Mouse (Mus musculus) kidney, embryonic 15.5 days (tissue): Measurements from ENCODE around the gene Mfap3. TPM values are rescaled to one million over a fixed set of nuclear protein-coding genes. Genes with fewer than 3 reads are reported as not detected.

ENCODE experiments used
- ATAC-seq: fragments of 200-750 bp; cut with Nextera tagmentation; replicated peaks from 2 replicates; pipeline ENCODE4 v1.8.0; 2017; ENCODE audit warnings: moderate TSS enrichment; ENCODE audit not compliant: low FRiP score
- H3K27ac ChIP-seq: fragments of 300-500 bp; sonication (generic); 2 replicates; pipeline ENCODE4 v1.5.1; 2015; ENCODE audit warnings: mild to moderate bottlenecking, inconsistent platforms
- H3K27me3 ChIP-seq: fragments of 300-500 bp; sonication (generic); 2 replicates; pipeline ENCODE4 v1.6.1; 2015; ENCODE audit warnings: inconsistent platforms
- H3K36me3 ChIP-seq: fragments of 300-500 bp; sonication (generic); 2 replicates; pipeline ENCODE4 v1.6.1; 2015; ENCODE audit warnings: inconsistent platforms
- H3K4me1 ChIP-seq: fragments of 300-500 bp; sonication (generic); 2 replicates; pipeline ENCODE4 v1.6.1; 2015; ENCODE audit warnings: inconsistent platforms
- H3K4me2 ChIP-seq: fragments of 300-500 bp; sonication (generic); 2 replicates; pipeline ENCODE4 v1.6.1; 2015; ENCODE audit warnings: moderate library complexity, mild to moderate bottlenecking, inconsistent platforms
- H3K4me3 ChIP-seq: fragments of 300-500 bp; sonication (generic); replicated peaks from 2 replicates; pipeline ENCODE4 v1.5.1; 2015; ENCODE audit warnings: mild to moderate bottlenecking, inconsistent platforms
- H3K9ac ChIP-seq: fragments of 300-500 bp; sonication (generic); 2 replicates; pipeline ENCODE4 v1.6.1; 2015; ENCODE audit warnings: mild to moderate bottlenecking, inconsistent platforms
- H3K9me3 ChIP-seq: fragments of 300-500 bp; sonication (generic); replicated peaks from 2 replicates; pipeline ENCODE4 v1.6.1; 2016; ENCODE audit warnings: inconsistent platforms
- WGBS: fragments of 180-500 bp; shearing (Covaris S2); methylation state at CpG from one replicate; pipeline ENCODE4 v1.1.7; 2015; ENCODE audit warnings: mixed read lengths; 5-methylcytosine and 5-hydroxymethylcytosine counted together
- polyA plus RNA-seq: library from polyadenylated mRNA; unstranded; fragments of >200 nt; fragmentation: Nextera tagmentation; extraction: Ambion mirVana; gene quantifications from 2 replicates; pipeline ENCODE4 v1.2.1, GENCODE M21; 2015

Mfap3 gene
- polyA plus RNA-seq, 1 experiment from 2014 or later: 46.6 TPM

DNA sequence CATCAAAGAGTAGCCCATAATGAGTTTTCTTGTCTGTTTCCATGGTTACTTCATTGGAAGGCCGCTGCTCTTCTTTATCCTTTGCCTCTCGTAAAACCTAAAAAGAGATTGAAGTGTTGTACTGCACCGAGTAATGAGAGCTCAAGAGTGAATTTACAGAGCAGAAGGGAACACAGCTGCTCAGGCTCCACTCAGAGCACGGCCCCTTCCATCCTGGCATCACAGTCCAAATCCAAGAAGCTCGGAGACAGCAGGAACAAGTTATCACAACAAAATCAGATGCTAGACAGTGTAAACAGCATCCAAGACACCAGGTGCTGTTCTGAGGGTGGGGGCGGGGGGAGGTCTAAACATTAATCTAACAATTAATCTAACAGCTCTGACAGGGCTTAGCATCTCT is 11.6 kb upstream of the Mfap3 start:
- no peak for ATAC-seq
- Histone ChIP-seq H3K27ac (no peak overlapping the region), H3K36me3 (peaks cover 86% of the 10 kb centered on the region), H3K4me3 (no peak overlapping the region), H3K9ac (no peak overlapping the region), H3K4me1 (no peaks in the 10 kb centered on the region), H3K27me3 (no peaks in the 10 kb centered on the region), H3K4me2 (no peak overlapping the region), H3K9me3 (no peaks in the 10 kb centered on the region)
- 54% methylated on average over 6 of the region's 6 CpGs for WGBS

DNA sequence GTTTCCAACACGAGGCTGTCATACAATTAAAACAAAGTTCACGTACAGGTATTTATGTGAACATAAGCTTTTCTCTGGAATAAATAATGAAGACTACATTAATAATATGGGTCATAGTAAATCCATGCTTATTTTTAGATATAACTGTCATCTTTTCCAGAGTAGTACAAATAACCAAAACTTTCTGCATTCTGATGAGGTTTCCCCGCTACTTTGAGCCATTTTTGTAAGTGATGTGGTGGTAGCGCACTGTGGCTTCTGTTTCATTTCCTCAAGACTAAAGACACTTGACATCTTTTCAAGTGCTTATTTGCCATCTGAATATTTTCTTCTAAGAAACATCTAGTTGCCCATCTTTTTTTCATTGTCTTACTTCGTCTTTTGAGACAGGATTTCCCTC is 3.2 kb upstream of the Mfap3 start:
- no peaks in the 10 kb centered on the region for H3K9me3 ChIP-seq
- 89% methylated on average over 5 of the region's 5 CpGs for WGBS

GRCm38 (mm10) chr11:57516946-57517441 is 1.5 kb upstream of the Mfap3 start:
- Histone ChIP-seq H3K9me3 (no peaks in the 10 kb centered on the region), H3K27me3 (no peaks in the 10 kb centered on the region), H3K4me1 (peaks cover 16% of the 10 kb centered on the region; the same call in 1 of the 2 replicates), H3K36me3 (peaks cover 33% of the 10 kb centered on the region), H3K4me3 (peak overlapping the region; percentile 98; the same call in 1 of the 2 replicates), H3K27ac (no peak overlapping the region), H3K4me2 (peak overlapping the region; percentile 66; the same call in 1 of the 2 replicates), H3K9ac (no peak overlapping the region)
- ATAC-seq: no peak
- WGBS: 29% methylated on average over 5 of the region's 5 CpGs

More for the DNA sequence above, 3.2 kb upstream of the Mfap3 start:
- Histone ChIP-seq H3K4me1 (peaks cover 16% of the 10 kb centered on the region; the same call in 1 of the 2 replicates), H3K36me3 (peaks cover 36% of the 10 kb centered on the region), H3K27ac (no peak overlapping the region), H3K27me3 (no peaks in the 10 kb centered on the region), H3K9ac (no peak overlapping the region), H3K4me2 (no peak overlapping the region), H3K4me3 (no peak overlapping the region)
- no peak for ATAC-seq

- peak; percentile 47; the same call in 1 of the 2 replicates for ATAC-seq
- Histone ChIP-seq H3K27me3 (no peaks in the 10 kb centered on the region), H3K36me3 (peaks cover 27% of the 10 kb centered on the region), H3K27ac (peak overlapping the region; percentile 90), H3K9ac (peak overlapping the region; percentile 87), H3K4me3 (peak overlapping the region; percentile 98), H3K4me1 (peaks cover 16% of the 10 kb centered on the region; the same call in 1 of the 2 replicates), H3K4me2 (peak overlapping the region; percentile 66), H3K9me3 (no peaks in the 10 kb centered on the region)
- WGBS: under 1% methylated on average over 16 of the region's 16 CpGs
These were observed 286 bp downstream of the Mfap3 start for GRCm38 (mm10) chr11:57518751-57519148.

DNA sequence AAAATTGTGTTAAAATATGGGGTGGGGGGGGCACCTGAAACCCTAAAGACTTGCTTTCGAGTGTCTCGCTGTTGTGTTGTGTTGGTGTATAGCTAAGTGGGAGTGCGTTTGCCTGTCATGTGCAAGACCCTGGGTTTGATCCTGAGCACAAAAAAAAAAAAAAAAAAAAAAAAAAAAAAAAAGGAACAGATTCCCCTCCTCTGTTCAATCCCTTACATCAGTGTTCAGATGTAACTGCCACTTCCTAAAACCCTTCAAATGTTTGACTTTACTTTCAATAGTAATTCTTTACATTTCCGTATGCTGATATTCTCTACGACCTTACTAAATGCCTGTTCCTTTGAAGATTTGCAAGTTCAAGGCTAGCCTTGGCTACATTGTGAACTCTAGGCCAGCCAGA is 840 bp downstream of the Mfap3 start:
- Histone ChIP-seq H3K36me3 (peaks cover 26% of the 10 kb centered on the region), H3K27me3 (no peaks in the 10 kb centered on the region), H3K27ac (no peak overlapping the region), H3K4me1 (peaks cover 17% of the 10 kb centered on the region; the same call in 1 of the 2 replicates), H3K4me2 (peak overlapping the region; percentile 66), H3K4me3 (peak overlapping the region; percentile 98), H3K9me3 (no peaks in the 10 kb centered on the region), H3K9ac (peak overlapping the region; percentile 87; the same call in 1 of the 2 replicates)
- 78% methylated on average over 5 of the region's 5 CpGs for WGBS
- ATAC-seq: no peak

- WGBS: 96% methylated on average over 3 of the region's 3 CpGs
- Histone ChIP-seq H3K4me3 (no peak overlapping the region), H3K27me3 (no peaks in the 10 kb centered on the region), H3K4me2 (no peak overlapping the region), H3K9me3 (no peaks in the 10 kb centered on the region), H3K4me1 (peaks cover 31% of the 10 kb centered on the region; the same call in 1 of the 2 replicates), H3K9ac (no peak overlapping the region), H3K36me3 (peaks cover 26% of the 10 kb centered on the region), H3K27ac (no peak overlapping the region)
- ATAC-seq: no peak
These were observed 2.7 kb downstream of the Mfap3 start for GRCm38 (mm10) chr11:57521206-57521605.

DNA sequence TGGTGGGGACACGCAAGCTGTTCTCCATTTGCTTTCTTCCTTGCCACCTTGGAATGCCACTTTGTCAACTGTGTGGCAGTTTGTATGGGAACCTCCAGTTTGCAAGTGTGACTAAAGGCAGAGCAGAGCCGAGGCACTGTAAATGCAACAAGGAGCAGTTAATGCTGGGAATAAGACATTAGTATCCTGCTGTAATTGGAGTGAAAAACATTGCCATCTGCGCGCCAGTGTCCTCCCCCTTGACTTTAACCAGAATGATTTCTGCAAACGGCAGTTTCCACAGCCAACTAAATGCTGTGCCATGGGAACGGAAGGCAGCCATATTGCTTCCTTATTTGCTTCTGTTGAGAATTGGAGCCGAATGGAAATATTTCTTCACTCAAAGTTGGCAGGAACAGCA is 3.6 kb downstream of the Mfap3 start:
- WGBS: 86% methylated on average over 7 of the region's 7 CpGs
- Histone ChIP-seq H3K36me3 (peaks cover 26% of the 10 kb centered on the region), H3K9ac (no peak overlapping the region), H3K27ac (no peak overlapping the region), H3K4me1 (peaks cover 28% of the 10 kb centered on the region; the same call in 1 of the 2 replicates), H3K4me3 (no peak overlapping the region), H3K4me2 (no peak overlapping the region), H3K27me3 (no peaks in the 10 kb centered on the region), H3K9me3 (no peaks in the 10 kb centered on the region)
- no peak for ATAC-seq

DNA sequence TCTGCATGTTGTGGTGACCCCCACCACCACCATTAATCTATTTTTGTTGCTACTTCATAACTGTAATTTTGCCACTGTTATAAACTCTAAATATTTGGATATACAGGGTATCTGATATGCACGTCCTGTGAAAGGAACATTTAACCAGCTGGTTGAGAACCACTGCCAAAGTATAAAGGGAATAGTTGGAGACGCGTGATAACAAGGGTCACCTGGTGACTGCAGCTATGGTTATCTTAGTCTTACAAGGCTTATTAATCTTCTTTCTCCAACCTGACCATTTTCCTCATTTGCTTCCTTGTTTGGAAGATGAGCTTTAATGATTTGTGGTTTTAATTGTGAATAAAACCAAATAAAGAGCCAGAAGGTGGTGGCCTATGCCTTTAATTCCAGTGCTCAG is 5.0 kb downstream of the Mfap3 start:
- ATAC-seq: no peak
- Histone ChIP-seq H3K4me2 (no peak overlapping the region), H3K36me3 (peaks cover 32% of the 10 kb centered on the region), H3K4me3 (no peak overlapping the region), H3K27ac (no peak overlapping the region), H3K9ac (no peak overlapping the region), H3K9me3 (no peaks in the 10 kb centered on the region), H3K27me3 (no peaks in the 10 kb centered on the region), H3K4me1 (peaks cover 22% of the 10 kb centered on the region; the same call in 1 of the 2 replicates)
- WGBS: 88% methylated on average over 3 of the region's 3 CpGs

DNA sequence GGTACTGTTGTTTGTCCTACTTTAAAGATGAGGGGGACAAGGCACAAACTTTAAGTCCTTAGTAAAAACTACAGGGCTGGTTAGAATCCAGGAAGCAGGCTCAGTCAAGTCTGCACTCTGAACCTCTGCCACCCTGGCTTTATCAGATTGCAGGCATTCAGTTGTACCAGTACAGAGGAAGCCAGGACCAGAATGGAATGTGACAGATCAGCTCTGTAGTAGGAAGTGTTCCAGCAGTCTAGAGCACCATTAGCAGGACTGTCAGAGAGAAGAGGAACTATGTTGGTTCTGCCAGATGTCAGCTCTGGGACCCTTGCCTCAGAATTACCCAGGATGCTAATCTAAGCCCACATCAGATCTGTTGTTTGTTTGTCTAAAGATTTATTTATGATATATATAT is 6.1 kb downstream of the Mfap3 start:
- ATAC-seq: no peak
- peaks cover 43% of the 10 kb centered on the region for H3K36me3 ChIP-seq
- peaks cover 15% of the 10 kb centered on the region; the same call in 1 of the 2 replicates for H3K4me1 ChIP-seq
- no peaks in the 10 kb centered on the region for H3K9me3 ChIP-seq
- no peak overlapping the region for H3K27ac ChIP-seq
- H3K9ac ChIP-seq: no peak overlapping the region
- no peaks in the 10 kb centered on the region for H3K27me3 ChIP-seq
- no peak overlapping the region for H3K4me3 ChIP-seq
- no peak overlapping the region for H3K4me2 ChIP-seq

- no peaks in the 10 kb centered on the region for H3K9me3 ChIP-seq
- ATAC-seq: no peak
- 83% methylated on average over 3 of the region's 3 CpGs for WGBS
These were observed 7.4 kb downstream of the Mfap3 start for GRCm38 (mm10) chr11:57525900-57526299.

GRCm38 (mm10) chr11:57527506-57527905 is 9.0 kb downstream of the Mfap3 start:
- H3K9ac ChIP-seq: no peak overlapping the region
- H3K4me3 ChIP-seq: no peak overlapping the region
- H3K27ac ChIP-seq: no peak overlapping the region
- ATAC-seq: no peak
- peaks cover 52% of the 10 kb centered on the region for H3K36me3 ChIP-seq
- H3K4me2 ChIP-seq: no peak overlapping the region
- WGBS: 92% methylated on average over 4 of the region's 4 CpGs
- H3K4me1 ChIP-seq: peaks cover 21% of the 10 kb centered on the region
- H3K27me3 ChIP-seq: no peaks in the 10 kb centered on the region
- H3K9me3 ChIP-seq: no peaks in the 10 kb centered on the region

More at GRCm38 (mm10) chr11:57525900-57526299, 7.4 kb downstream of the Mfap3 start:
- Histone ChIP-seq H3K27ac (no peak overlapping the region), H3K36me3 (peaks cover 48% of the 10 kb centered on the region), H3K4me1 (peaks cover 15% of the 10 kb centered on the region), H3K9ac (no peak overlapping the region), H3K4me2 (no peak overlapping the region), H3K4me3 (no peak overlapping the region), H3K27me3 (no peaks in the 10 kb centered on the region)

DNA sequence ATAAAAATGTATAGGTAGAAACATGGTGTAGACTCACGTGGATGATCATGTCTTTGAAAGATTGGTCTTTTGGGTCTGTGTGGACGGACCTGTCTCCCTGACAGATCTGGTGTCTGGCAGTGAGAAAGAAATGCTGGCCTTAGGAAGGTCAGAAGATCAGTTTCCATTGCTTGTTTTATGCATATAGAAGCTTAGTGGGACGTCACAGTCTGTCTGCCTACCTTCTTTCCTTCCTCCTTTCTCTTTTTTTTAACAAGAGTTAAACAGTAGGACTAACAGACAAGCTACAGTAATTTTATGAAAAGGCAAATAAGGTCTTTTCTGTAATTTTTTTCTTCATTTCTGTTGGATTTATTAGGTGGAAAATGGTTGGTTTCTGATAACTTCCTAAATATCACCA is 10.6 kb downstream of the Mfap3 start:
- Histone ChIP-seq H3K4me2 (no peak overlapping the region), H3K9ac (no peak overlapping the region), H3K4me1 (peaks cover 21% of the 10 kb centered on the region), H3K9me3 (no peaks in the 10 kb centered on the region), H3K36me3 (peaks cover 57% of the 10 kb centered on the region), H3K27me3 (no peaks in the 10 kb centered on the region), H3K4me3 (no peak overlapping the region), H3K27ac (no peak overlapping the region)
- 84% methylated on average over 3 of the region's 3 CpGs for WGBS
- no peak for ATAC-seq
